ENCODE assay signal across 8 mouse cellular contexts in the genomic region with DNA sequence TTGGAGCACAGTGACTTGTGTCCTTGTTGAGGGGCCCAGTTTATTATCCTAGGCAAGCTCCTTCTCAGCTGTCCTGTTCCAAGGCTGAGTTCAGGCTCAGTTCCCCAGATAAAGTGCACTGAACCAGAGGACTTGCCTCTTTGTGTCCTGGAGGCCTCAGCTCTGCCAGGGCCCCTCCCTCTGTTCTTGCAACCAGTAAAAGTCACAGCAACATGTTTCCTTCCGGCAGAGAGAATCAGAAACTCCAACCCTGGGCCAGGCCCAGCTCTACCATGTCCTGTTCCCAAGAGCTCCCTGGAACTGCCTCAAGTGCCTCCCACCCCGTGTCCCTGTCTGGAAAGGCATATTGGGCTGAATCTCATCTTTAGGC. TPM values are rescaled to one million over a fixed set of nuclear protein-coding genes. Genes with fewer than 3 reads are reported as not detected.
DNase-seq lines count a peak whose midpoint lies in the region; ATAC-seq and TF ChIP-seq lines count a peak whose summit lies in the region.

No protein-coding gene starts in this region.

- peak in 1 of 2 experiments; percentile 42 for DNase-seq in spleen, adult 2 months (ENCODE audit: low read depth in 1 of 2, low spot score in 2 of 2)
- no peak for DNase-seq in spleen, adult 12 weeks (ENCODE audit: low spot score)
- DNase-seq in gastrocnemius, postnatal 36 days = peak; percentile 56 to 74
- DNase-seq in kidney, adult 9 months = peak; percentile 91
- peak; percentile 72 for DNase-seq in naive thymus-derived CD4-positive, alpha-beta T cell, adult 2 months (ENCODE audit: low read depth)
- no peak for DNase-seq in left cerebral cortex, adult 11 months (ENCODE audit: low spot score)
- no peak for DNase-seq in cerebellum, adult 11 months

- no peak for ATAC-seq in hindbrain, embryonic 13.5 days (ENCODE audit: low FRiP score)

- intact Hi-C loops in gastrocnemius, postnatal 36 days (cut with DNase I) = no loop called here

- no peak overlapping the region for H3K4me2 ChIP-seq in hindbrain, embryonic 13.5 days

- H3K9ac ChIP-seq in hindbrain, embryonic 13.5 days = no peak overlapping the region

- no peaks in the 10 kb centered on the region for H3K9me3 ChIP-seq in hindbrain, embryonic 13.5 days

- no peak overlapping the region for H3K4me3 ChIP-seq in spleen, adult 2 months (ENCODE audit: extremely low read depth, insufficient read depth, insufficient read length)
- no peak overlapping the region for H3K4me3 ChIP-seq in hindbrain, embryonic 13.5 days

- H3K4me1 ChIP-seq in spleen, adult 2 months (ENCODE audit: control insufficient read depth, insufficient read depth, insufficient read length) = peaks cover 13% of the 10 kb centered on the region
- H3K4me1 ChIP-seq in hindbrain, embryonic 13.5 days (replicated peaks) = no peaks in the 10 kb centered on the region

- TF ChIP-seq CTCF in spleen, adult 2 months (IDR thresholded peaks at IDR 0.05; ENCODE audit: extremely low read depth, insufficient read depth, insufficient read length, insufficient replicate concordance) = no peak

- no peaks in the 10 kb centered on the region for H3K27me3 ChIP-seq in spleen, adult 2 months (ENCODE audit: control insufficient read depth, insufficient read depth, low read length)
- no peaks in the 10 kb centered on the region for H3K27me3 ChIP-seq in hindbrain, embryonic 13.5 days

- peak overlapping the region; percentile 91 for H3K27ac ChIP-seq in spleen, adult 2 months (ENCODE audit: insufficient read depth, low read length)
- H3K27ac ChIP-seq in hindbrain, embryonic 13.5 days = no peak overlapping the region

- TF ChIP-seq POLR2A in spleen, adult 2 months (IDR thresholded peaks at IDR 0.05; ENCODE audit: low read depth, low read length) = peak; percentile 3; the same call in 1 of the 2 replicates

- peaks cover 11% of the 10 kb centered on the region for H3K36me3 ChIP-seq in spleen, adult 2 months (ENCODE audit: control insufficient read depth, insufficient read depth, low read length)
- H3K36me3 ChIP-seq in hindbrain, embryonic 13.5 days = peaks cover 30% of the 10 kb centered on the region

- WGBS in spleen, adult 2 months = 25% methylated on average over 2 of the region's 2 CpGs
- WGBS in hindbrain, embryonic 13.5 days = 52% methylated on average over 2 of the region's 2 CpGs

RNA-seq across cellular contexts. Expression of gene Castor1, which starts 14.3 kb away (rescaled TPM):
- polyA plus RNA-seq in spleen, adult 2 months (2012; rRNA removed) = 9.9 and 11.4 TPM in 2 replicates
- 1 to 10 TPM; 2.2 to 3.0 TPM for total RNA-seq in gastrocnemius, postnatal 36 days (2021)
- polyA plus RNA-seq in hindbrain, embryonic 13.5 days (2015; fragmentation: Nextera tagmentation; extraction: Ambion mirVana) = 2.2 and 2.3 TPM in 2 replicates

RNA-seq across cellular contexts. Expression of gene Tbc1d10a, which starts 17.1 kb away (rescaled TPM):
- 46.7 and 53.9 TPM in 2 replicates for polyA plus RNA-seq in spleen, adult 2 months (2012; rRNA removed)
- total RNA-seq in gastrocnemius, postnatal 36 days (2021) = 1 to 10 TPM; 3.7 to 4.4 TPM
- 26.1 and 28.0 TPM in 2 replicates for polyA plus RNA-seq in hindbrain, embryonic 13.5 days (2015; fragmentation: Nextera tagmentation; extraction: Ambion mirVana)

RNA-seq across cellular contexts. Expression of gene Osm, which starts 32.5 kb away (rescaled TPM):
- 3.3 and 3.7 TPM in 2 replicates for polyA plus RNA-seq in spleen, adult 2 months (2012; rRNA removed)
- not detected for total RNA-seq in gastrocnemius, postnatal 36 days (2021)
- 0.14 TPM in 1 of 2 replicates, not detected in the other for polyA plus RNA-seq in hindbrain, embryonic 13.5 days (2015; fragmentation: Nextera tagmentation; extraction: Ambion mirVana)

RNA-seq across cellular contexts. Expression of gene Sf3a1, which starts 43.5 kb away (rescaled TPM):
- polyA plus RNA-seq in spleen, adult 2 months (2012; rRNA removed) = 27.9 and 31.9 TPM in 2 replicates
- total RNA-seq in gastrocnemius, postnatal 36 days (2021) = 10 to 100 TPM; 16.2 to 17.0 TPM
- 54.3 and 55.1 TPM in 2 replicates for polyA plus RNA-seq in hindbrain, embryonic 13.5 days (2015; fragmentation: Nextera tagmentation; extraction: Ambion mirVana)

RNA-seq across cellular contexts. Expression of gene Ccdc157, which starts 43.6 kb away (rescaled TPM):
- 4.3 and 4.4 TPM in 2 replicates for polyA plus RNA-seq in spleen, adult 2 months (2012; rRNA removed)
- 1 to 10 TPM; 2.6 to 2.8 TPM for total RNA-seq in gastrocnemius, postnatal 36 days (2021)
- 7.2 and 8.1 TPM in 2 replicates for polyA plus RNA-seq in hindbrain, embryonic 13.5 days (2015; fragmentation: Nextera tagmentation; extraction: Ambion mirVana)

Comparison
In these comparisons a context has a peak if more than half of its experiments do, and no peak if none do; other contexts are left out.
1. DNase-seq: peak in gastrocnemius, postnatal 36 days (2 of 2), kidney, adult 9 months (single experiment) and naive thymus-derived CD4-positive, alpha-beta T cell, adult 2 months (single experiment); none in spleen, adult 12 weeks (single experiment), left cerebral cortex, adult 11 months (single experiment) and cerebellum, adult 11 months (single experiment).